Mouse (Mus musculus): ENCODE data around the gene Pom121.
"Not testable (repeated sequence)": the region's sequence is repeated elsewhere in the genome, so short reads cannot be mapped to it uniquely, and the experiment has no call there.

Pom121 gene

GRCm38 (mm10) chr5:135369196-135369595, 25.1 kb downstream of the Pom121 start:
- DNase-seq (ENCODE audit: low spot score in 2 of 2), result not testable (repeated sequence)

GRCm38 (mm10) chr5:135368312-135368711, 26.0 kb downstream of the Pom121 start:
- no peak for DNase-seq (ENCODE audit: low spot score in 2 of 2)

GRCm38 (mm10) chr5:135367841-135368240, 26.5 kb downstream of the Pom121 start:
- no peak for DNase-seq (ENCODE audit: low spot score in 2 of 2)

GRCm38 (mm10) chr5:135363540-135363939, 30.8 kb downstream of the Pom121 start:
- no peak for DNase-seq (ENCODE audit: low spot score in 2 of 2)

GRCm38 (mm10) chr5:135362572-135362971, 31.8 kb downstream of the Pom121 start:
- no peak for DNase-seq (ENCODE audit: low spot score in 2 of 2)

GRCm38 (mm10) chr5:135359772-135360171, 34.6 kb downstream of the Pom121 start:
- no peak for DNase-seq (ENCODE audit: low spot score in 2 of 2)

GRCm38 (mm10) chr5:135357556-135357955, 36.8 kb downstream of the Pom121 start:
- DNase-seq (ENCODE audit: low spot score in 2 of 2), result peak; percentile 53 to 63

- DNase-seq (ENCODE audit: low spot score in 2 of 2), result no peak
These were observed 38.3 kb downstream of the Pom121 start for GRCm38 (mm10) chr5:135356090-135356489.

- no peak for DNase-seq (ENCODE audit: low spot score in 2 of 2)
These were observed 40.8 kb downstream of the Pom121 start for GRCm38 (mm10) chr5:135353564-135353963.

- DNase-seq (ENCODE audit: low spot score in 2 of 2), result no peak
These were observed 41.4 kb downstream of the Pom121 start, which contains the start of gene Trim50 for GRCm38 (mm10) chr5:135352995-135353394. Gene Trim50 (plus strand): TSS chr5:135353295.

GRCm38 (mm10) chr5:135351606-135352005, 42.7 kb downstream of the Pom121 start:
- no peak for DNase-seq (ENCODE audit: low spot score in 2 of 2)

- no peak for DNase-seq (ENCODE audit: low spot score in 2 of 2)
These were observed 44.5 kb downstream of the Pom121 start, which contains the start of gene Fkbp6 for GRCm38 (mm10) chr5:135349862-135350261. Gene Fkbp6 (minus strand): TSS chr5:135350044.

GRCm38 (mm10) chr5:135347511-135348011, 46.8 kb downstream of the Pom121 start:
- no peak for DNase-seq (ENCODE audit: low spot score in 2 of 2)

- DNase-seq (ENCODE audit: low spot score in 2 of 2), result no peak
These were observed 47.9 kb downstream of the Pom121 start for GRCm38 (mm10) chr5:135346430-135346829.

GRCm38 (mm10) chr5:135345989-135346388, 48.4 kb downstream of the Pom121 start:
- no peak for DNase-seq (ENCODE audit: low spot score in 2 of 2)

GRCm38 (mm10) chr5:135337575-135337974, 56.8 kb downstream of the Pom121 start:
- no peak for DNase-seq (ENCODE audit: low spot score in 2 of 2)

GRCm38 (mm10) chr5:135331161-135331560, 63.2 kb downstream of the Pom121 start:
- no peak for DNase-seq (ENCODE audit: low spot score in 2 of 2)

- no peak for DNase-seq (ENCODE audit: low spot score in 2 of 2)
These were observed 64.1 kb downstream of the Pom121 start for GRCm38 (mm10) chr5:135330201-135330600.

- no peak for DNase-seq (ENCODE audit: low spot score in 2 of 2)
These were observed 64.9 kb downstream of the Pom121 start for GRCm38 (mm10) chr5:135329471-135329870.

All from thymus, postnatal 10 days (tissue).